Mouse (Mus musculus) right cerebral cortex, postnatal 25 days (tissue): ENCODE data around the gene Zfyve28.

Source experiments
- DNase-seq: peaks from one replicate; pipeline ENCODE4 v3.0.0; 2022

Gene Zfyve28

DNA sequence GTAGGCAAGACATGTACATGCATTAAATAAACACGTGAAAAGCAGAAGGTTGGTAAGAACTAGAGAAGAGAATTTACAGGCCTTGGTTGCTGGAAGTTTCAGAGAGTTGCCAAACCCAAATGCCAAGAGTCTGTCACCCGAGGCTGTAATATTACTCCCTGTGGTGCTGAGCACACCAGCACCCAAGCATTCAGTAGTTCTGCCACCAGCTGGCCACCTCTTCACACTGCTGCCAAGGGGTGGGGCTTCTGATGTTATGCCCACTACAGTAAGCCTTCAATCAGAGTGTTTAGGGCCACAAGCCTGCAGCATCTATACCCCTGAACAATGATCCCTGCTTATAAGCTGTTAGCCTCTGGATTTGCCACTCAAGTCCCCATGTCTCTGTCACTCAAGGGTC is 86.9 kb downstream of the Zfyve28 start:
- DNase-seq = no peak

DNA sequence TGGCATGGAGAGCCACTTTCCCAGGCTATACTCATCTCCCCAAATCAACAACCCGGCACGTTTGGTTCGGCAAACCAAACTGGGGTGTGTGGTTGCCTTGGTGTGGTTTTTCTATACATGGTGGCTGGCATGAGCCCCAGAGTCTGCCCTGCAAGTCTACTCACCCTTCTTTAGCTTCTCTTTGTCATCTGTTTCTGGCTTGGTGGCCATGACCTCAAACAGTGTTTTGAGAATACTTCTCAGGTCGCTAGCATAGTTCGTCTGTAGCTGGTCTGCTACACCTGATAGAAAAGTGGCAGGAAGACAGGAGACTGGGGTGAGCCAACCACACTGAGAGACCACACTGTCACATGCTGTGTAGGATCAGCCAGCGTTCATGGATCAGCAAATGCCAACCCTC is 89.6 kb downstream of the Zfyve28 start:
- DNase-seq = no peak

DNA sequence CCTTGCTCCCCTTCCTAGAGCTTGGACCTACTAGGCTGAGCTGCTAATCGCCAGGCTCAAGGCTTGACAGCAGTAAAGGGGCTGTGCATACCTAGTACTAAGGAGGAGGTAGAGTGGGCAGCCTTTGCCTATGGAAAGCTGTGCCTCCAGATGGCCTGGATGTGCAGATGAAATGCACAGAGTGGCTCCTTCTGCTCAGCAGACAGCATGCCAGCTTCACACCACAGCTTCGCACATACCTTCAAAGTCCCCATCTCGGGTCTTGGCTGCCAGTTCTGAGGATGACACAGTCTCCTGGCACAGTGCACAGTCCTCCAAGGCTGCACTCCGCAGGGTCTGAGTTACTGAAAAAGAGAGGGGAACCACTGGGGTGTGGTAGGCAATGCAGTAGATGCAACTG is 91.0 kb downstream of the Zfyve28 start:
- peak; percentile 82 for DNase-seq

DNA sequence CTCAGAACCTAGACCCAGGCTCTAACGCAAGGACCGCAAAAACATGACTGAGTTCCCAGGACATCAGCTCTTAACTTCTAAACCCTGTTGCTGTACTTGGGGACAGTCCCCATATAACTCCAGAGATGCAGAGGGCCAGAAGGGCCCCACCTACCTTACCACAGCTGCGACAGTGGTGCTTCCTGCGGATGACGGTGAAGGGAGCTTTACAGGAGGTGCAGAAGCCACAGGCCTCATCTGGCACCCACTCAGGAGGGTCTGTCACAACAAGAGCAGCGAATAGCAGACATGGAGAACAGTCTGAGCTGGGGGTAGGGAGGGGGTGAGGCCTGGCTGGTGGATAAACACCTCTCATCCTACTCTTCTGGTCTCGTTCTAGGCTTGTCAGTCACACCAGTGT is 91.8 kb downstream of the Zfyve28 start:
- no peak for DNase-seq

DNA sequence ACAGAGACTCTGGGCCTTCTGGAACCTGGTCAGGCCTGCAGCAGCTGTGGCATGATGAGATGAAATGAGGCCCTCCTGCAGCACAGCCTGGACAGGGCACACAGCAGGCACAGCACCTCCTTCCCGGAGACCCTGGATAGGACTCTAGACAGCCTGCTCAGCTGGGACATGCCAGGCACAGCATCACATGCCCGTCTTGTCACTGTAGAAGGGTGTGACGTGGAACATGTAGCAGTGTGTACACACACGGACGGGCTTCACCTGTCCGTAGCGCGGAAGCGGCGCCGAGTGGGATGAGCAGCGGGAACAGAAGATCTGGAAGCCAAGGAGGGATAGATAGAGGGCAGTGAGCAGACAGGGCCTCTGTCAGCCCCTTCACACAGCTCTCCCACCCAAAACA is 92.5 kb downstream of the Zfyve28 start:
- DNase-seq = no peak

DNA sequence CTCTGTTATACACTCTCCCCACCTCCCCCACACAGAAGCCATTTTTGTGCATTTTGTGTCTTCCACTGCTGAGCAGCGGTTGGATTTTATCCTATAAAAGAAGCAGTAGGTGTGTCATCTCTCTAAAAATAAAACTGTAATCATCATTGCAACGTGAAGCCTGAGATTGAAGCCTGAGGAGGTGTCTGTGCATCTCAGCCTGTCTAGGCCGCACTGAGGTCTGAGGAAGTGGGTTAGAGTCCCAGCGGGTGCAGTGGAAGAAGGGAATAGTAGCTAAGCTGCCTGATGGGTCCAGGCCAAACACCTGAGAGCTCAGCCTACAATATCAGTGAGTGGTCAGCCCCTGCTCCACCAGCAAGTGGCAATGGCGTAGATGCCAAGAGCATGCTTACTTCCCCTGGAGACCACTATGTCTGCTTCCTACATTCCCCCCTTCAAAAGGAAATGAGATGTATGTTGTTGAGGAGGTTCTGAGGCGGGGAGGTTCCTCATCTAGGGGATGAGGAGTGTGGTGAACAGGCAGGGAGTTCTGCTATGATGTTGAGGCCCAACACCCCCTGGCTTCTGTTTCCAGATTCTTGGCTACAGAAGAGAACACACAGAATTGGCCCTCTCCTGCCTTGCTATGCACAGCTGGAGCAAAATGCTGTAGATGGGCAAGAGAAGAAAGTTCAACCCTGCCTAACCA is 93.1 kb downstream of the Zfyve28 start:
- DNase-seq = peak; percentile 47

DNA sequence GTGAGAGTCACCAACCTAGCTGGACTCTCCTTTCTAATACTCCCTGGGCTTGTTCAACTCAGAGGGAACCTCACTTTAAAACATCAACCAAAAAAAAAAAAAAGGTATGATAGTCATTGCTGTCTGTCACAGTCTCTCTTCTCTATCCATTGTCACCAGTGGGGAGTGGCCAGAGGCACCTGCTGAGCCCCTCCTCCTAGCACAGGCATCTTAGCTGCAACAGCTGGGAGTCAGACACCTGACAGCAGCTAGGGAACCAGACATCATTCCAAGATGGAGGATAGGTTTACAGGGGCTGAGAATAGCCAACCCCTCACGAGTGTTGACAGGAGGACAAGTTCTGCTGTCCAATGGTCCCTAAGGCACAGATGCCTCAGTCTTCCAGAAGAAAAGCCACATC is 93.8 kb downstream of the Zfyve28 start:
- no peak for DNase-seq

DNA sequence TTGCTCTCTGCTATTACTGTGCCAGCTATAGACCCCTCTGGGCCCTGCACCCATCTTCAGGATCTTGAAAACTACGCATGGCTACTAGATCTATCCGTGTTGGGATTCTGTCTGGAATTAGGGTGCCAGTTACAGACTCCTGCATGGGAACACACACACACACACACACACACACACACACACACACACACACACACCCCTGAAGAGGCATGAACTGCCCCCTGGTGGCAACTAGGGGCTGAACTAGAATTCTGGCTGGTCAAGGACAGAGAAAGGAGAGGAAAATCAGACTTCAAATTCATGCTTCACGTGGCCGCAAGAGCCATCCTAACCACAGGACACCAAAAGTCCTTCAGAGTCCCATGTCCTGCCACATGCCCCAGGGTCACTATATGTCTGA is 96.4 kb downstream of the Zfyve28 start:
- DNase-seq = no peak

DNA sequence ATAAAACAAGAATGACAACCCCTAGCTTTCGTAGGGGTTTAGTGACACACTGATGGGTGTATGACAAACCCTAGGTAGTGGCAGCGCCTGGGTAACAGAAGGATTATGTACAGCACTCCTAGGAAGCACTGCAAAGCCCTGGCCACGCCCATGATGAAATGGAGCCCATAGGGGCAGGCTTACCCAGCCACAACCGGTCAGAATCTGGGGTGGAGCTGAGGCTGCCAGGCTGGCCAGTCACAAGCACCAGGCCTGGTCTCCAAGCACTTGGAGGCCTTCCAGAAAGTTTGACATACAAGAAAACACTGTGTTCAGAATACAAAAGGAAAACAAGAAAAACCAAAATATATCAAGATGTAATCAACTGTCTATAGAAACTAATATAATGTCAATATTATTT is 97.2 kb downstream of the Zfyve28 start:
- no peak for DNase-seq

DNA sequence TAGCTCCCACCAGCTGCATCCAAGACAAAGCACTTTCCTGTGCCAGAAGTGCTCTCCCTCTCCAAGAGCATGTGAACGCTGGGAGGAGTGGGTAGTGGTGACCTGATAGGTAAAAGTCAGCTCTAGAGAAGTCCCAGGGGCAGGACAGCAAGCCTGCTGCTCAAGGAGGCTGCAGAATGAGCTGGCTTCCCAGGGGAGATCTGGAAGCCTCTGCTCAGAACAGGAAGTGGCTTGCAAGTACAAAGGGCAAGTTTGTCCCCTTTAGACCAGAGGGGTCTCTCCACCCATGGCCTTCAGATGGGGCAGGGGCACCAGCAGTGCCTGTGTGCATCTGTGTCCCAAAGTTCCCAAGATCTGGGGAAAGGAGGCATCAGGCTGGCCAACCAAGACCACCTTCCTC is 98.7 kb downstream of the Zfyve28 start:
- DNase-seq = no peak

DNA sequence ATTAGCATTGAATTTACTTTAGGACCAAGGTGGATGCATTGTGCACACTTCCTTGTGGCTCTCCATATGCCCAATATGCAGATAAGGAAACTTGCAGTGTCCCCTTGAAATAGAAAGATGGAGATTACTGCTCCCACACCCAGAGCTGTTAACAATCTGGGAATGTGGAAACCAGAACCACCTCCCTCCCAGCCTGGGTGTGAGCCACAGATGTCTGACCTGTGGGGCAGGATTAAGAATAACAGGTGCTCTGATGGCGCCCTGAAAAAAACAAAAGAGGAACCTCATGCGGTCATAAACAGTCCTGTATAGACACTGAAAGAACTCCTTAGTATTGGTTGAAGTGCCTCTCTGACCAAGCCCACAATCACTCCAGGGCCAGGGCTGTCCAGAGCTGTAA is 99.4 kb downstream of the Zfyve28 start:
- DNase-seq = no peak

DNA sequence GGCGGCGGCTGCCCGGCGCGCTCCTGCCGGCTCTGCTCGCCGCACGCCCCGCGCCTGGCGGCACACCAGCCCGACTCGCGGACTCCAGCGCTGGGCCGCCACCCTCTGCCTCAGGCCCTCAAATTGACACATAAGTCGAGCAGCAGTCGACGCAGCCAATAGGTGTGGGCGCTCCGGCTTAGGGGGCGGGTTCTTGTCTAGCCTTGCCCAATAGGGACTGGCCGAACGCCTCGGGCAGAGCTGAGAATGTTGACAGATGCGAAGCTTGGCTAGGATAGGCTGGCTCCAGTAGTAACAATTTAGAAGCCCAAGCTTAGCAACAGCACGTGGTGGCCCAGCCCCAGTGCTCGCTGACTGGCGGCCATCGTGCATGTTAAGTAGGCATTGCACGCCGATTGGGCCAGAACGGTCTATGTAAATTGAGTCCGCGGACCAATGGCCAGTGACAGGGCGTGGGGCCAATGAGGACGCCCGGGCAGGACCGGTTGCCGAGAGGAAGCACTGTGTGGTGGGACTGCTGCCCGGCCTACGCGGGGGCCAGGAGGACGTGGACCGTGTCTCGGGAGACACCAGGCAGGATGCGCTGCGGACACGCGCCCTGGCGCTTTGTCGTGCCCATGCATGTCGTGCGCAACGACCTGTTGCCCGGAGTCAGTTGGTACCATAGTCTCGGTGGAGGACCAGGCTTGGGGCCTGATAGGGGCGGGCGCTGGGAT is 100.5 kb downstream of the Zfyve28 start, which contains the start of gene Mxd4:
Gene Mxd4, minus strand, starts transcription at position 120 of the 716 bp plus-strand sequence.
- DNase-seq = peak; percentile 98

DNA sequence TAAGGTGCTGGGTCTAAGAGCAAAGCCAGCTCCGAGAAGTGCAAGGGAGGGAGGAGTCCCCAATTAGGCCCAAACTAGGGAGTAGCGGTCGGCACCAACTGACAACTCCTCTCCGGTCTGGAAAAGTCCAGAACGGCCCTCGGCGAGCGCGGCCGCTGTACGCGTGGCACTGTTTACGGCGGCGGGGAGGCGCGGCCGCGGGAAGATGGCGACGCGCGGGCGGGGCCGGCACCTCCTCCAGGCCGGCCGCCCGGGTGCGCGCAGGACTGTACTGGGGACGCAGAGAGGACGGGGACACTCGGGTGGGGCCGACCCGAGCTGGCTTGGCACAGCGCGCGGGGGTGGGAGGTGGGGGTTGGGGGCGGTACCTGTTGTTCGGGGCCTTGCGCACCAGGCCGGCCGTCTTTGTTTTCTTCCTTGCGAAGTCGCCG is 101.3 kb downstream of the Zfyve28 start:
- DNase-seq = peak; percentile 53

DNA sequence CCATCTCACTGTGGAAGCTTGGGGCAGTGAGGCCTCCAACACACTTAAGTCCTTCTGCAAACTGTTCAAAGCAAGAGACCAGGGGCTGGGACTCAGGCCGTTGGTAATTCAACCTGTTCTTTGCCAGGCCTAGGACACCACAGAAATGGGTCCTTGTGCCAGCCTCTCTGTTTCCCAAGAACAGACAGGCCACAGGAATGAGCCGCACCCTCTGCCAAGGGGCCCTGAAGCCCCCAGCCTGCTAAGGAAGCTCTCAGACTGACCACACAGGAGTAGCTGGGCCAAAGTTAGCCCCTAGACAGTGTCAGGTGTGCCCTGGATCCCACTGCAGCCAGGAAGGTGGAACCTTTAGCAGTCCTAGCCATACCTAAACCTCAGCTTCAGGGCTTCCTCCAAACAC is 101.9 kb downstream of the Zfyve28 start:
- DNase-seq = no peak

DNA sequence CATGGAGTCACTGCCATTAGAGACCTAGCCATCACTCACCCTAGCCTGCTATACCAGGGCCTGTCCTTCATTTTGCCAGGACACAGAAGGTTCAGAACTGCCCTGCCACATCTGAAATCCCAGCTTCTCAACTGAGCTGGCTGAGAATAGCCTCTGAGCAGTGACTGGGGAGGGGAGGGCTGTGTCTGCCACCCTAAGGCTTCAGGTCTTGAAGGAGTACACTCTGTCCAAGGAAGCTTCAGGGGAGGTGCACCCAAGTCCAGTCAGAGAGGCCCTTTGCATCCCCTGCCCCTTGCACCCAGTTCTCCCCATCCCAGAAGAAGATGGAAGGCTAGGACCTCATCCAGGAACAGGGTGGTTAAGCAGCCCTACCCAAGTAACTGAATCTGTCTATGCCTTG is 102.5 kb downstream of the Zfyve28 start:
- DNase-seq = no peak

DNA sequence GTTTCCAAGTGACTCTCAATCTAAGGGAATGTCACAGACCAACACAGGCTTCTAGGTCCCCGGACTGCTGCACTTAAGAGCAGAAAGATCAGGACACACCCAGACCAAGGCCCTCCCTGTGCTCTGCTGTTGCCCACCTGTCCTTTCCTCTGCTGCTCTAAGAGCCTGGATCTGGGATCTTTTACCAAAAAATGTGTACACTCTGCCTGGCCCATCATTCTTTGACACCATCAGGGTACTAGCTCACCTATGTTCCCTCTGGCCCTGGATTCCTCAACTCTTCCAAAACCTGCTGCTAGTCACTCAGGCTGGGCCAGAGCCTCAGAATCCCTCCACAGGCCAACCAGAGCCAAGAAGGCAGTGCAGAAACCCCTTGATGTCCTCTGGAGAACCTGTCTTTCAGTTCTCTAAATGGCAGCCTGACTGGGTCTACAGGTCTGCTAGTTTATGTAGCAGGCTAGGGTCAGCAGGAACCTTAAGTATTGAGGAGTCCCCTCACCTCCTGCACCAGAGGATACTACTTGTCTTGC is 103.1 kb downstream of the Zfyve28 start:
- DNase-seq = peak; percentile 2

DNA sequence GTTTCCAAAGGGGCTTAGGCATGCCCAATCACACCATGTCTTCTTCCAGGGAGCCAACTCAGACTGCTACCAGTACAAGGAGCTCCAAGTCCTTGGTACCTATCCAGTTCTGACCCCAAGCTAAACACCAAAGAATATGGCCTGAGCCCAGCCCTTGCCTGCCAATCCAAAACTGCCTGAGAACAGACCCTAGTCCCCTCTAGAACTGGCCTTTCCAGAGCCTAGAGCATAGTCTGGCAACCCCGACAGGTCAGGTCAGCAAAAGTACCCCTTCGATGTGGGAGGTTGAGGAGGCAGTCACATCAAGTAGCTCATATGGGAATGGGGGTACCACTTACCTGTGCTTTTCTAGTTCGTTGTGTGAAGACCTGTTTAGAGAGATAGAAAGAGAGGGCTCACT is 104.3 kb downstream of the Zfyve28 start:
- DNase-seq = peak; percentile 3

DNA sequence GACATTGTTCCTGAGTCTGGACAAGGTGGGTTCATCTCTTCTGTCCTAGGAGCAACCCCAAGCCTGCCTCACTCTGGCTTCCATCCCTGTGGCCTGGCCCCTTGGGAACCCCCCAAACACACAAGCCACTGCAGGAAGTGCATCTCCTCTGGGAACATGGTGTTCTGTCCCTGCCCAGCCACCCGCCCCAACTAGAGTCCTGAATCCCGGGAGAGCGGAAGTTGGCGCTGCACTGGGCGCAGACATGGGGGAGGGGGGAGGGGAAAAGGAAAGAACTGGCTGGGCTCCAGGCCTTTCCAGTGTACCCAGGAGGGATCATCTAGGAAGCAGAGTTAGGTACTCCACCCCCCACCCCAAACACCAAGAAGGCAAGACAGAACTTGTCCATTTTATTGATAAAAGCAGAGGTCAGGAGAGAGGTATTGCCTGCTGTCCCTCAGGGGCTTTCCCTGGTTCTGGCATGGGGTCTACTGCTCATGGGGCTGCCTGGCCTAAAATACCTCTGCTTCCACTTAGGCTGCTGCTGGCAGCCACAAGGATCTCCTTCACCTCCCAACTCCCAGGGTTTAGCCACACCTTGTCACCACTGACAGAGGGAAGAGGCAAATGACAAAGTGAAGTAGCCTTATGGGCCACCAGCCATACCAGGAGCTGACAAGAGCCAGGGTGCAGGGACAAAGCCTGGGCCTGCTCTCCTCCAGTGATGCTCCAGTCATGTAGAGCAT is 104.9 kb downstream of the Zfyve28 start:
- peak; percentile 3 for DNase-seq

DNA sequence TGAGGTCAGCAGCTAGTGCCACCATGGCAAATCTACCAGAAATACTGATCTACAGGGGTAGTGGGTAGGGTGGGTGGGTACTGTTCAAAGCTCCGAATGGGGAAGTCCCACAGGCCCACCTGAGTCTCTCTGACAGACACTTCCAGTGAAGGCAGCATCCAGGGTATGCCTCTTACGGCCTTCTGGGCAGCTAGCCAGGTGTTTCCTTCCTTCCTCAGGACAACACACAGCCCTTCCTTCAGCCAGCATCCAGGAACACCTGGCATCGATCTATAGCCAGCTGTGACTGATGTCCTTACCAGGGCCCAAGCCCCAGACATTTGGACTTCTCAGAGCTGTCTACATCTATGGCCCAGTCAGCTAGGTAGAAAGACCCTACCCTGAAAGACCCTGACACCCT is 105.8 kb downstream of the Zfyve28 start:
- DNase-seq = peak; percentile 2

DNA sequence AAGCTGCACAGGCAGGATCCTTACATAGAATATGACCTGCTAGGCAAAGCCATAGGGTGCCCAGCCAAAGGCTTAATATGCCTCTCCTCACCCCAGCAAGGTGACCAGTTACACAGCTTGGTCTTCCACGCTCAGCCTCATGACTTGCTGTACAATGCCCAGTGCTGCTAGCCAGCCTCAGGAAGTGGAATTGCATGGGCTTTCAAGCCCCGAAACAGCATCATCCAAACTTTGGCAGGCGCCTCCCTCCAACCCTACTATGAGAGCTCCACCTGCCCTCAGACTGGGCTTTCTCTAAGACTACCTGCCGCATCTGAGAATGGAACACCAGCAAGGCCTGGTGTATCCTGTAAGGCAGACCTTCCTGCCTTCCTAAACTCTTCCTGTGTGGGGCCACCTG is 110.4 kb downstream of the Zfyve28 start:
- DNase-seq = peak; percentile 1

DNA sequence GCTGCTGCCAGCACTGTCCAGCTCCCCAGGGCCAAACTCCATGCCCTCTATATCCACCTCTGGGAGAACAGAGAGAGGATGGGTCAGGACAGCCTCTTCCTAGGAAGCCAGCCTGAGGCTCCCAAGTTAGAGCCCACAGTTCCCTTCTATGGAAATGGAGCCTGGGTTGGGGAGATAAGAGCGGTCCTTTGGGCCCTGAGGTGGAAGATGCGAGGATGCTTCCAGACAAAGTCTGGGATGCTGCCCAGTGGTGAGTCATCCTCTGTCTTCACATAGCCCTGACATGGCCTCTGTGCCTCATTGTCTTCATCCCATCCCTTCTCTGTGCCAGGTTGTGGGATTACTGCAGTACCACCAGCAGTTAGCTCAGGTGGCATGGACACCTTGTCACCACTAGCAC is 111.2 kb downstream of the Zfyve28 start:
- peak; percentile 4 for DNase-seq

DNA sequence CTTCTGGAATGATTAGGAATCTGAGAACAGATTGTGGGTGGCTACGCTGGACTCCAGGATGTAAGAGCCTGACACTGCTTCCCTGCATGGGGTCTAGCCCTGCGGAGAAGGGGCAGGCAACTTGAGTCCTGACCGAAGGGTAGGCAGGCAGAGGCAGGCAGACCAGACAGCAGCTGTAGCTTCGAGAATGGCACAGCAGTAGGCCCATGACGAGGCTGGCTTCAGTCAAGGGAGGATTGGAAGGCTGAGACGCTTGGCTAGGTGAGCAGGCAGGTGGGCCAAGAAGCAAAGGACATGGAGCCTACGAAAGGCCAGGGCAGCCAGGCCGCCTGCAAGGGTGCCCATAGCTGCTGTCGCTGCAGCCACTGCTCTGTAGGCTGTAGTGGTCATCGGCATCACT is 111.6 kb downstream of the Zfyve28 start:
- DNase-seq = no peak

DNA sequence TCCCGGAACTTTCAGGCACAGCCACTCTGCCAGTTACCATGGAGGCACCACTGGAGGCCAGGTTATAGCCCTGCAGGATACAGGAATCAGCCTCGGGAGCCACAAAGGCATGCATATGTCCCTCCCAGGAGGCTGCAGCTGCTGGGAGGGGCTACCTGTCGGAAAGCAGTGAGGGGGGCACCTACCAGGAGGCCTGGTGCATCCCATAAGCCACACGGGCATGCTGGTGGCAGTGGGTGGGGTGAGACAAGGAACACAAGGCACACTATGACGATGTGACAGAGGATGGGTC is 112.9 kb downstream of the Zfyve28 start:
- peak; percentile 2 for DNase-seq
